Mouse (Mus musculus): ENCODE measurements at regions not wholly inside any gene's neighbourhood (a gene's known extent, or its start where the extent isn't known, plus 50 kb on each side); places are given as distances from the start of the nearest gene placed in this dataset.

- TF ChIP-seq MXI1 (IDR thresholded peaks at IDR 0.05; ENCODE audit: low read depth, low read length) (no peak), EP300 (IDR thresholded peaks at IDR 0.05; ENCODE audit: low read length) (no peak), POLR2A (IDR thresholded peaks at IDR 0.05; ENCODE audit: low read depth, low read length) (no peak), JUND (conservative IDR thresholded peaks at IDR 0.05; ENCODE audit: low read depth, low read length) (no peak), ZNF384 (IDR thresholded peaks at IDR 0.05; ENCODE audit: low read depth, low read length) (no peak), RCOR1 (conservative IDR thresholded peaks at IDR 0.05; ENCODE audit: low read depth, low read length) (no peak), CTCF (conservative IDR thresholded peaks at IDR 0.05 in 1 of 2, IDR thresholded peaks at IDR 0.05 in 1 of 2; ENCODE audit: low read depth in 2 of 2, low read length in 2 of 2) (no peak), TCF12 (IDR thresholded peaks at IDR 0.05; ENCODE audit: low read depth, low read length) (no peak), USF2 (conservative IDR thresholded peaks at IDR 0.05; ENCODE audit: low read depth, low read length) (no peak)
Observed at GRCm38 (mm10) chr13:57332976-57333375, 437.2 kb upstream of the Trpc7 start.

Data from CH12.LX (cell line).